Mouse (Mus musculus): ENCODE data around the gene Rbpj. TPM values are rescaled to one million over a fixed set of nuclear protein-coding genes. Genes with fewer than 3 reads are reported as not detected.
A peak's percentile ranks its signal among the peaks of the same experiment; 100 is the strongest.
"Not testable (repeated sequence)": the region's sequence is repeated elsewhere in the genome, so short reads cannot be mapped to it uniquely, and the experiment has no call there.

Gene Rbpj
- polyA plus RNA-seq, 1 experiment from 2014 or later = 27.9 TPM

- no peaks in the 10 kb centered on the region for H3K4me1 ChIP-seq (replicated peaks)
- H3K4me3 ChIP-seq (replicated peaks) = no peak overlapping the region
- H3K9ac ChIP-seq = no peak overlapping the region
- H3K4me2 ChIP-seq (replicated peaks) = no peak overlapping the region
- no peaks in the 10 kb centered on the region for H3K9me3 ChIP-seq
- WGBS = 26% methylated on average over 5 of the region's 5 CpGs
- no peaks in the 10 kb centered on the region for H3K36me3 ChIP-seq
- H3K27me3 ChIP-seq (replicated peaks) = no peaks in the 10 kb centered on the region
- ATAC-seq = peak; percentile 62; the same call in 1 of the 2 replicates
- H3K27ac ChIP-seq = no peak overlapping the region
Observed at GRCm38 (mm10) chr5:53672352-53672751, 206.4 kb downstream of the Rbpj start.

GRCm38 (mm10) chr5:53673493-53674150 is 207.7 kb downstream of the Rbpj start:
- H3K4me3 ChIP-seq (replicated peaks); H3K4me1 ChIP-seq (replicated peaks); H3K27me3 ChIP-seq (replicated peaks); ATAC-seq; H3K9ac ChIP-seq; H3K9me3 ChIP-seq; H3K36me3 ChIP-seq; H3K4me2 ChIP-seq (replicated peaks); H3K27ac ChIP-seq: not testable (repeated sequence)
- WGBS = 85% methylated on average over 6 of the region's 6 CpGs

DNA sequence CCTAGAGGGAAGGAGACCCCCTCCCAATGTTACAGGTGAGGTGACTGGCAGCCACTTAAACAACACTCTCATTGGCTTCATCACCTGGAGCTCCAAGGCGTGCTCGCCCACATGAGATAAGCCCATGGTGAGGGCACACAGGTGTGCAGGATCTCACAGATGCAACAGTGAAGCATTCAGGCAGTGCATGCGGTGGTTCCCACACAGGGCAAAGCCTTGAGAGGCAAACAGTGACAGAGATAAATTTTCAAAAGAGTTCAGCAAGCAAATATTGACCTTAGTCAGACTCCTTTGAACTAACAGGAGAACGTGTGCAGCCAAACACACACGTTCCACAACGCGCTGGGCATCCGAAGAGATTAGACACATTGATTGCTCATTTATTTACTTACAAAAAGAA is 210.7 kb downstream of the Rbpj start:
- no peaks in the 10 kb centered on the region for H3K36me3 ChIP-seq
- no peak overlapping the region for H3K4me3 ChIP-seq (replicated peaks)
- no peak overlapping the region for H3K27ac ChIP-seq
- H3K9me3 ChIP-seq = no peaks in the 10 kb centered on the region
- no peaks in the 10 kb centered on the region for H3K27me3 ChIP-seq (replicated peaks)
- WGBS = 55% methylated on average over 8 of the region's 8 CpGs
- H3K4me1 ChIP-seq (replicated peaks) = no peaks in the 10 kb centered on the region
- no peak overlapping the region for H3K4me2 ChIP-seq (replicated peaks)
- ATAC-seq = peak; percentile 85
- H3K9ac ChIP-seq = no peak overlapping the region

DNA sequence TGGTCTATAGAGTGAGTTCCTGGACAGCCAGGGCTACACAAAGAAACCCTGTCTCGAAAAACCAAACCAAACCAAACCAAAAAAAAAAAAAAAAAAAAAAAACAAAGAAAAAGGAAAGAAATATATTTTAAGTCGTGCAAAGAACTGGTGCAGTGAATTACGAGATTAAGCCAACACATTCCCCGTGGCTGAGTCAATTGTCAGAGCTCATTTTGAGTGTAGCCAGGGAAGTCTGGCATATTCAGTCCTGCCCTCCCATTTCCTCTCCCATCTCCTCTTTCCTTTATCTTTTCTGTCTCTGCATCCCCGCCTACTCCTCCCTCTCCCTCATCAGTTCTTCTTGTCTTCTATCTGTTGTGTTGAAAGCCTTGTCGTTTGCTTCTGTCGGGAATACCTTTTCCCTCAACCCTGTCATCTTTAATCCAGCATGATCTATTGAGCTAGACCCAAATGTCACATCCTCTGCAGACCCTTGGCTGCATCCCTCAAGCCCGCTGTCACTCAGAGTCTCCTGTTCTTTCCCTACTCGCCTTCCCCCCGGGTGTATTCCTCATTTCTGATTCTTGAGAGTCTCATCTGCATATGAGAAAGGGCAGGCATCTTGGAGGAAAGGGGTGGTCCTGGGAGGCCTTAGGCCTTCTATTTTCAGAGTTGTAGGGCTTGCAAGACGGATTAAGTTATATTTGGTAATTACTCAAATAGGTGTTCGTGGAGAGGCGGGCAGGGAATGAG is 212.2 kb downstream of the Rbpj start:
- H3K27ac ChIP-seq = no peak overlapping the region
- H3K9me3 ChIP-seq = no peaks in the 10 kb centered on the region
- H3K4me1 ChIP-seq (replicated peaks) = no peaks in the 10 kb centered on the region
- H3K27me3 ChIP-seq (replicated peaks) = no peaks in the 10 kb centered on the region
- no peak overlapping the region for H3K9ac ChIP-seq
- no peak overlapping the region for H3K4me3 ChIP-seq (replicated peaks)
- no peak overlapping the region for H3K4me2 ChIP-seq (replicated peaks)
- H3K36me3 ChIP-seq = no peaks in the 10 kb centered on the region
- WGBS = 57% methylated on average over 13 of the region's 13 CpGs
- ATAC-seq = no peak

DNA sequence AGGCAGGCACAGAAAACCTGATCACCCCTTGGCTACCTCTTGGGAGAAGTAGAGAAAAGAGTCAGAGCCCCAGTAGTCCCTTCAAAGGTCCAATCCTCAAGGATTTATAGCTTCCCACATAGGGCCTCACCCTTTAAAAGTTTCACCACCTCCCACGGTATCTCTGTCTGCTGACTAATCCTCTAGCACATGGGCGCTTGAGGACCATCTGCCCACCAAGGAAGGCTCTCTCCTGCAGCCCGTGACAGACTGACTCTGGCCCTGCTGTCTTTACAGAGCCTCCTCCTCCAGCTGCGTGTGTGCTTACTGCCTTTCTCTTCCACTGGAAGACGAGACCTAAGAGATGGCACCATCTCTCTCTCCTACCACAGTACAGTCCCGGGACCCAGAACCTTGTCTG is 213.7 kb downstream of the Rbpj start:
- no peaks in the 10 kb centered on the region for H3K36me3 ChIP-seq
- H3K4me1 ChIP-seq (replicated peaks) = no peaks in the 10 kb centered on the region
- 60% methylated on average over 6 of the region's 6 CpGs for WGBS
- H3K4me3 ChIP-seq (replicated peaks) = no peak overlapping the region
- H3K27me3 ChIP-seq (replicated peaks) = no peaks in the 10 kb centered on the region
- H3K9ac ChIP-seq = no peak overlapping the region
- no peak for ATAC-seq
- no peak overlapping the region for H3K27ac ChIP-seq
- no peak overlapping the region for H3K4me2 ChIP-seq (replicated peaks)
- no peaks in the 10 kb centered on the region for H3K9me3 ChIP-seq

DNA sequence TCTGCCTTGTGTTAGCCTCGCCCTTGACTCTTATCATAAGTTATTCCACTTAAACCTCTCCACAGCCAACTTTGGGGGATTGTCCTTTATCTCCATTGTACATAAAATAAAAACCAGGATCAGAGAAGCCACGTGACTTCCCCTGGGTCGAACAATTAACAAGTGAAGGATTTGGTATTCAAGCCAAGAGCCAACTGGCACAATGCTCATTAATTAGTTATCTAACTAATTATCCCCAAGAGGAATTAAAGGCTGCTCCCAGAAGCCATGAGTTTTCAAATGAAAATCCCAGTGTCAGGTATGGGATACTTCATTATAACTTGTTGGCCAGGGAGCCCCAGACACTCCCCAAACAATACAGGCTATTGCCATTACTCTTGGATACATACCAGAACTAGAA is 218.0 kb downstream of the Rbpj start:
- Histone ChIP-seq H3K27ac (no peak overlapping the region), H3K4me3 (replicated peaks) (no peak overlapping the region), H3K27me3 (replicated peaks) (no peaks in the 10 kb centered on the region), H3K9me3 (no peaks in the 10 kb centered on the region), H3K9ac (no peak overlapping the region), H3K4me2 (replicated peaks) (no peak overlapping the region), H3K4me1 (replicated peaks) (peaks cover 5% of the 10 kb centered on the region; the same call in 1 of the 2 replicates), H3K36me3 (no peaks in the 10 kb centered on the region)
- 54% methylated on average over 3 of the region's 3 CpGs for WGBS
- no peak for ATAC-seq

- H3K36me3 ChIP-seq = no peaks in the 10 kb centered on the region
- no peak overlapping the region for H3K4me3 ChIP-seq (replicated peaks)
- H3K4me2 ChIP-seq (replicated peaks) = no peak overlapping the region
- H3K27ac ChIP-seq = no peak overlapping the region
- no peaks in the 10 kb centered on the region for H3K27me3 ChIP-seq (replicated peaks)
- ATAC-seq = no peak
- H3K9ac ChIP-seq = no peak overlapping the region
- peaks cover 5% of the 10 kb centered on the region; the same call in 1 of the 2 replicates for H3K4me1 ChIP-seq (replicated peaks)
- WGBS = 64% methylated on average over 1 of the region's 1 CpGs
- H3K9me3 ChIP-seq = no peaks in the 10 kb centered on the region
Observed at GRCm38 (mm10) chr5:53684417-53684816, 218.5 kb downstream of the Rbpj start.

- H3K4me1 ChIP-seq (replicated peaks) = peaks cover 5% of the 10 kb centered on the region; the same call in 1 of the 2 replicates
- H3K36me3 ChIP-seq = no peaks in the 10 kb centered on the region
- no peak overlapping the region for H3K4me3 ChIP-seq (replicated peaks)
- WGBS = 71% methylated on average over 4 of the region's 4 CpGs
- no peaks in the 10 kb centered on the region for H3K9me3 ChIP-seq
- no peak overlapping the region for H3K27ac ChIP-seq
- no peak overlapping the region for H3K4me2 ChIP-seq (replicated peaks)
- H3K27me3 ChIP-seq (replicated peaks) = no peaks in the 10 kb centered on the region
- H3K9ac ChIP-seq = no peak overlapping the region
- ATAC-seq = no peak
Observed at GRCm38 (mm10) chr5:53685623-53686022, 219.7 kb downstream of the Rbpj start.

GRCm38 (mm10) chr5:53686379-53686778 is 220.4 kb downstream of the Rbpj start:
- peak; percentile 73 for ATAC-seq
- Histone ChIP-seq H3K4me1 (replicated peaks) (peaks cover 5% of the 10 kb centered on the region; the same call in 1 of the 2 replicates), H3K9me3 (no peaks in the 10 kb centered on the region), H3K27me3 (replicated peaks) (no peaks in the 10 kb centered on the region), H3K27ac (peak overlapping the region; percentile 40; the same call in 1 of the 2 replicates), H3K4me2 (replicated peaks) (no peak overlapping the region), H3K9ac (no peak overlapping the region), H3K36me3 (no peaks in the 10 kb centered on the region), H3K4me3 (replicated peaks) (no peak overlapping the region)
- WGBS = 45% methylated on average over 2 of the region's 2 CpGs

- Histone ChIP-seq H3K4me1 (replicated peaks) (peaks cover 5% of the 10 kb centered on the region; the same call in 1 of the 2 replicates), H3K4me2 (replicated peaks) (no peak overlapping the region), H3K36me3 (no peaks in the 10 kb centered on the region), H3K9ac (no peak overlapping the region), H3K27me3 (replicated peaks) (no peaks in the 10 kb centered on the region), H3K27ac (no peak overlapping the region), H3K4me3 (replicated peaks) (no peak overlapping the region), H3K9me3 (no peaks in the 10 kb centered on the region)
- 74% methylated on average over 7 of the region's 7 CpGs for WGBS
- ATAC-seq = no peak
Observed at GRCm38 (mm10) chr5:53688326-53688725, 222.4 kb downstream of the Rbpj start.

- H3K4me2 ChIP-seq (replicated peaks) = no peak overlapping the region
- no peak overlapping the region for H3K27ac ChIP-seq
- H3K36me3 ChIP-seq = no peaks in the 10 kb centered on the region
- WGBS = 76% methylated on average over 3 of the region's 3 CpGs
- no peak overlapping the region for H3K4me3 ChIP-seq (replicated peaks)
- H3K27me3 ChIP-seq (replicated peaks) = no peaks in the 10 kb centered on the region
- H3K9ac ChIP-seq = no peak overlapping the region
- ATAC-seq = no peak
- H3K4me1 ChIP-seq (replicated peaks) = no peaks in the 10 kb centered on the region
- H3K9me3 ChIP-seq = no peaks in the 10 kb centered on the region
Observed at GRCm38 (mm10) chr5:53691577-53691976, 225.6 kb downstream of the Rbpj start.

GRCm38 (mm10) chr5:53692100-53692499 is 226.1 kb downstream of the Rbpj start:
- Histone ChIP-seq H3K9ac (no peak overlapping the region), H3K36me3 (no peaks in the 10 kb centered on the region), H3K27ac (no peak overlapping the region), H3K4me2 (replicated peaks) (no peak overlapping the region), H3K27me3 (replicated peaks) (no peaks in the 10 kb centered on the region), H3K4me3 (replicated peaks) (no peak overlapping the region), H3K9me3 (no peaks in the 10 kb centered on the region), H3K4me1 (replicated peaks) (no peaks in the 10 kb centered on the region)
- no peak for ATAC-seq
- WGBS = 76% methylated on average over 8 of the region's 8 CpGs

DNA sequence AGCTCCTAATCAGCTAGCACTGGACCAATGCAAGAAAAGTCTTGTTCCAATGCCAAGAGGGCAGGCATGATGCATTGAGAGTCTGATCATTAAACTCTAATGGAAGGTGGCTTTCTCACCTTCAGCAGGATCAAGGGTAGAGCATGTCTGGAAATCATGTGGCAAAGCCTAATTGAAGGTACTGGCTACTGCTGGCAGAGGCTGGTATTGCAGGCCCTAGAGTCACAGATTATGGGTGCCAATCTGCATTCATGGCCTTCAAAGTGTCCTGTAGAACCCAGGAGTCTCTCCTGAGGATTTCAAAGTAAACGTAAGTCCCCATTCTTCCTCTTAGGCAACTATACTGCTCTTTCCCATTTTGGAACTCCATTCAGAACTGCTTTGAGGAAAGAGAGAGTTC is 226.7 kb downstream of the Rbpj start:
- WGBS = 95% methylated on average over 1 of the region's 1 CpGs

More for the DNA sequence above, 226.7 kb downstream of the Rbpj start:
- Histone ChIP-seq H3K9me3 (no peaks in the 10 kb centered on the region), H3K36me3 (no peaks in the 10 kb centered on the region), H3K4me3 (replicated peaks) (no peak overlapping the region), H3K27ac (no peak overlapping the region), H3K9ac (no peak overlapping the region), H3K4me2 (replicated peaks) (no peak overlapping the region), H3K27me3 (replicated peaks) (no peaks in the 10 kb centered on the region), H3K4me1 (replicated peaks) (no peaks in the 10 kb centered on the region)
- ATAC-seq = no peak
